Mouse (Mus musculus) CD4-positive naive resting alpha-beta T cell, adult 76 days (primary cell): ENCODE data around the gene Sla2. TPM values are rescaled to one million over a fixed set of nuclear protein-coding genes. Genes with fewer than 3 reads are reported as not detected.

Experiments used
- total RNA-seq: library from RNA; stranded (reverse); gene quantifications from one replicate; pipeline ENCODE4 v1.2.4, GENCODE M21; 2023

Gene Sla2
- 21.7 TPM for total RNA-seq

DNA sequence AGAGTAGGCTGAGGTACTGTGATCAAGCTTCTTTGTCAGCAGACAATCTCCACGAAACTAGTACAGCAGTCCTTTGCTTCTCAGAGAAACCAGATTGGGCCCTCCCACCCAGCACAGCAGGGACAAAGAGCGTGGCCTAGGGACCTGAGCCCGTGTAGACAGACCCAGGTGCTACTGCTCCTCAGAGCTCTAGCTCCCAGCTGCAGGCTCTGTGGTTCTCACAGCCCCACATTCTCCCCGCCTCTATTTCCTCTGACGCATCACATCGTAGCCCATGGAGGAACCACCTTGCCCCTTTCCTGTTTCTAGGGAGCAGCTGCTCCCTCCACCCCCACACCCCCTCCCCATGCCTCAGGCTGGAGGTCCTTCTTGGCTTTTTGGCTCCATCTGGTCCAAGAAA lies at the start of gene Sla2:
TSS of gene Sla2 (minus strand) at position 176 of the 400 bp plus-strand sequence.

DNA sequence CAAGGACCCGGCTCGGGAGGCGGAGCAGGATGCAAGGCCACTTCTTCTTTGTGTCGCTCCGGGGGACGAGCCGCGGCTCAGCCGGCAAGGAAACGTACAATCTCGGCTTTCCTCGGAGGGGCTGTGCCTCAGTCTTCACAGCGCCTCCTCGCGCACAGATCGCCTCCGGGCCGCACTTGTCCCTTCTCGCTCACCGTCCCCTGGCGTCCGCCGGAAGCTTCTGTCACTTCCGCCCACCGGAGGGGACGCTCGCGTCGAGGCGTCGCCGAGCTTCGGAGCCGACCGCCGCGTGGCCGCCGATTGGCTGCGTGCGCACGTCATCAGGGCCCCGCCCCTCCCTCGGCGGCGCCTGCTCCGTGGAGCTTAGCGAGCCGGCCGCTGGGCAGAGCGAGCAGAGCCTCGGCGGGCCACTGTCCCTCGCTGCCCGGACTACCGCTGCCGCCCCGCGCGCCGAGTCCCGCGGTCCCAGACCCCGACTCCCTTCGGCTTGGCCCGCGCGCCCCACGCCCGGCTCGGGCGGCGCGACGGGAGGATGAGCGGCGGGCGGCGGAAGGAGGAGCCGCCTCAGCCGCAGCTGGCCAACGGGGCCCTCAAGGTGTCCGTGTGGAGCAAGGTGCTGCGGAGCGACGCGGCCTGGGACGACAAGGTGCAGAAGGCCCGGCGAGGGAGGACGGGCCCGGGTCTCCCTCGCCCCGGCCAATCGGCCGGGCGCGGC lies 24.1 kb downstream of the Sla2 start, which contains the start of gene Rab5if:
TSS of gene Rab5if (plus strand) at position 357 of the 715 bp plus-strand sequence.

DNA sequence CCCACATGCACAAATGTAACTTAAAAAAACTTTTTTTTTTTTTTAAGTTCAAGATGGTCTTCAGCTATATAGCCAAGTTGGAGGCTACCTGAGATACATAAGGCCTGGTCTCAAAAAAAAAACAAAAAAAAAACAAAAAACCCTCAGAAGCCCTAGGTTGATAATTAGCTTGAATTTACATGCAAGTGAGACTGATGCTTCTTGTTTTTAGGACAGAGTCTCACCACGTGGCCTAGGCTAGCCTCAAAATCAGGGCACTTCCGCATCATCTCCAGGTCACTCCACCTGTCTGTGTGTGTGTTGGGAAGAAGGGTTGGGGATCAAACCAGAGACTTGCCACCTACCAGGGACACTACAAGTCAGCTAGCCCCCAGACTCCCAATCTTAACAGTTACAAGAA lies 29.2 kb downstream of the Sla2 start, which contains the start of gene 4930518I15Rik:
TSS of gene 4930518I15Rik (minus strand) at position 112 of the 400 bp plus-strand sequence.

DNA sequence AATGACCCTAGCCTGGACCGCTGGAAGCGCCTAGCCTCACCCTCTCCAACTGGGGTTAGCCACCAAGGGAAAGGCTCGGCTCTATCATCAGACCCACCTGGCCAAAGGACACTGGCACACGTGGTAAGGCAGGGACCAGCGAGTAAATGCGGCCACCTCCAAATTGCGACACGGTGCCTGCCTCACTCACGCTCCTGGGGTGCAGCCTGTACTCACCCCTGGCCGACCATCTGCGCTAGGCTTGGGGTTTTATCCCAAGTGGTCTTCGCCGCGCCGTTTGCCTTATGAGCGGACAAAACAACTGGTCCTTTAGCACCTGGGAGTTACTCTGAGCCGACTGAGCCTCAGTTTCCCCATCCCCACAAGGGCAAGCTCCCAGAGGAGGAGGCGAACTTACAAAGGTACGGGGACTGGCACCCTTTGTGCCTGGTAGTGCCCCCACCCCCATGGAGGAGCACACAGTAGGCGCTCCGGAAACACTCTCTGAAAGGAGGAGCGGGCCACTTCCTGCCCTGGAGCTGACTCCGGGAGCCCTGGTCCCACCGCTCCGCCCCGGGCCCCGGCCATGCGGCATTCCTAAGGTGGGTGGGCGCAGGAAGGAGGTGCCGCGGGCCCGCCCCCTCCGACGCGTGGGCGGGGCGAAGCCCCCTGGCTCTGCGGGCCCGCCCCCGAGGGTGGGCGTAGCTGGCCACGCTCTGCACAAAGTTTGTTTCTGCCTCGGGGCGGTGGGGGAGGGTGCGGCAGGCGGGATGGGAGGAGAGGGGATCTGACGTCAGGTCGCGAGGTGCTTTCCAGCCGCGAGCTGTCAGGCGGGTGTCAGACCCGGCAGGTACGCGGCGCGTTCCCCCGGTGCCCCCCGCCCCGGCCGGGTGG lies 47.4 kb downstream of the Sla2 start, which contains the start of gene Tgif2:
TSS of gene Tgif2 (plus strand) at position 689 of the 873 bp plus-strand sequence.

Other genes with a start within 250 kb of the Sla2 start
- gene Myl9, start 111.8 kb downstream of the Sla2 start, total RNA-seq: 1.0 TPM
- gene Tgif2, start 47.2 kb downstream of the Sla2 start, total RNA-seq: 84.0 TPM
- 3.7 TPM for gene 4930518I15Rik, start 29.2 kb downstream of the Sla2 start, total RNA-seq
- gene Rab5if, start 24.1 kb downstream of the Sla2 start, total RNA-seq: 47.5 TPM
- 75.4 TPM for gene Ndrg3, start 104.9 kb upstream of the Sla2 start, total RNA-seq
- 10.9 TPM for gene Dsn1, start 120.0 kb upstream of the Sla2 start, total RNA-seq
- 0.47 TPM for gene Soga1, start 192.1 kb upstream of the Sla2 start, total RNA-seq
- gene Tldc2, start 199.9 kb upstream of the Sla2 start, total RNA-seq: not detected
- gene Samhd1, start 248.1 kb upstream of the Sla2 start, total RNA-seq: 358 TPM